Mouse (Mus musculus): ENCODE results near the gene Pp2d1.

Pp2d1 gene

DNA sequence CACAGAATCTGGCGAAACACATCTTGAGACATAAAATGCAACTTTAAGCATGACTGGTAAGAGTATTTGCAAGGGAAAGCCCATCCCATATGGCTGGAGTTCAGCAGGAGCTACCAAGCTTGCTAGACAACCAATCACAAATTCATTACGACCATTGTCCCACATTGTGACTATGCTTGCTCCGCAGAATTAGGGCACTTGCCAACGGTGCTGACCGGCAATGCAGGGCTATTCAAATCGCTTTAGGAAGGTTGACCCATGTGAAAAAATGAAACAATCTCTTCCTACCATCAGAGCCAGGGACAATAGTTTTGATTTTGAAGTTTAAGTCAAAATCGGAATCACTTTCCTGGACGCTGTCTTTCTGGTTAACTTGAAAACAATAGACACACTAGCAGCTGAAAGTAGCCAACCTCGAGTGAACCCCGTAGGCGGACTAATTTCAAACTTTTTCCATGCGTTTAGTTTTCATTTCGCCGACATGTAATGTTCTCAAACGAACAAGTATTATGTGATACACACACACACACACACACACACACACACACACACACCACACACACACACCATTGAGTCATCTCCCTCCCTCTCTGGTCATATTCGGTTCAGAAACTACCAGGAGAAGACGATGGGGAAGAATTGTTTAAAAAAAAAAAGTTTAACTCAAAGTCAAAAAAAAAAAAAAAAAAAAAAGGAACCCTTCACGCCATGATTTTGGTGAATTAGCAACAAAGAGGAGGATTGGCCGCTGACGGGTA is 27.1 kb upstream of the Pp2d1 start, which contains the start of gene Kat2b:
Gene Kat2b, plus strand, starts transcription at position 701 of the 758 bp plus-strand sequence.
- peak; percentile 59 to 70 for DNase-seq

DNA sequence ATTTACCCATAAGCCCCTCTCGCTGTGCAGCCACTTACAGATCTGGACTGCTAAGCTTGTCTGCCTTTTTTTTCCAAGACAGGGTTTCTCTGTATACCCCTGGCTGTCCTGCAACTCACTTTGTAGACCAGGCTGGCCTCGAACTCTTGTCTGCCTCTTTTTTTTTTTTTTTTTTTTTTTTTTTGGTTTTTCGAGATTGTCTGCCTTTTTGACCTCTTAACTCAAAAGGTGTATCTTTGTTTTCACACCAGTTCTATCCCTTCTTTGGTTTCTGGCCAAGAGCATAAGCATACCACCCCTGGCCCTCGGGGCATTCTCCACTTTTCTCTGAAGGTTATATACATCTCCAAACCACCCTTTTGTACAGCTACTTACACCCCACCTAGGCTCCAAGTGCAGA is 25.6 kb upstream of the Pp2d1 start:
- DNase-seq = no peak

DNA sequence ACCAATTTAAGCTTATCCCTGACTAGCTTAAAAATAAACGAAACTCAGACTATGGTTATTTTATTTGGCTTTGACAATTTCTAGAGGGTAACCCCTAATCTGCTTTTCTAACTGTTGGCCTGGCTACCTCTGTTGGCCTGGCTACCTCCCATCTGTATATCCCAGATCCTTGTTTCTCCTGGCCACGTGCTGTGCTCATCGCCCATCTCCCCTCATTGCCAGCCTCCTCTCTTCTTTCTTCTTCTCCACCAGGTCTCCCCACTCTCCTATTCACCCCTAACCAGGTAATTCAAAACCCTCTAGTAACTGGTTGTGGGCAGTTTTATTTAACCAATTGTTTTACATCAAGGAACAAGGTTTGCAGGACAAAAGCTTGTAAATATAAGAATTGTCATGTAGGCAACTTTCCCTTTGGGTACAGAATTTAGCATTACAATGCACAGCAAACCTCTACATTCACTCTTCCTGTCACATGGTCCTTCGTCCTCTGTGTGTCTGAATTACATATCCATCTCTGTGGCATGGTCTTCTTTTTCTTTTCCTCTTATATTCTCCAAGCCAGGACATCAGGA is 22.3 kb upstream of the Pp2d1 start:
- DNase-seq = no peak

DNA sequence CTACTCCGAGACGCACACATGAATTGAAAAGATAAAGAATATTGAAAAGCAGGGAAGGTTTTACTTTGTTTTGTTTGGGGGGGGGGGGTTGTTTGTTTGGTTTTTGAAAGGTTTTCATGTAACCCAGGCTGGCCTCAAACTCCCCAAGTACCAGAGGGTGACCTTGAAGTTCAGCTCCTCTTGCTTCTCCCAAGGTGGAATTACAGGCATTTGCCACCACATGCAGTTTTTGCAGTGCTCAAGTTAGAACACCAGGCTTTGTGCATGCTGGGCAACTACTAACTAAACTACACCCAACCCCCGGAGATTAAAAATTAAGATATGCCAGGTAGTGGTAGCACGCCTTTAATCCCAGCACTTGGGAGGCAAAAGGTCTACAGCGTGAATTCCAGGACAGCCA is 20.4 kb upstream of the Pp2d1 start:
- DNase-seq = no peak

DNA sequence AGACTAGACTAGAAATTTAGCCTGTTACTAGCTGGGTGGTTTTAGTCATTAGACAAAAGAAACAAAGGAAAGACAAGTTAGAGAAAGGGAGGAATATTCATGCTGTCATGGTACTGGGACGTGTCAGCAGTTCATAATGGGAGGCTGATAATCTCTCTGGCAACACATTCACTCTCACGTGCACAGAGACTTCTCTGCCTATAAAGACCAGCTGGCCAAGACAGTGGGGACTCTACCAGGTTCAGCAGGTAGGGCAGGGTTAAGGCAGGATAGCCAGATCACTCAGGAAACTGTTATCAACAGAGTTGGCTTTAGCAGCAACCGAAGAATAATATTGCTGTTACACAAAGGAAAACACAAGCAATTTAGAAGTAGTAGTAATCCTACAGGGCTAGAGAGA is 18.2 kb upstream of the Pp2d1 start:
- no peak for DNase-seq

DNA sequence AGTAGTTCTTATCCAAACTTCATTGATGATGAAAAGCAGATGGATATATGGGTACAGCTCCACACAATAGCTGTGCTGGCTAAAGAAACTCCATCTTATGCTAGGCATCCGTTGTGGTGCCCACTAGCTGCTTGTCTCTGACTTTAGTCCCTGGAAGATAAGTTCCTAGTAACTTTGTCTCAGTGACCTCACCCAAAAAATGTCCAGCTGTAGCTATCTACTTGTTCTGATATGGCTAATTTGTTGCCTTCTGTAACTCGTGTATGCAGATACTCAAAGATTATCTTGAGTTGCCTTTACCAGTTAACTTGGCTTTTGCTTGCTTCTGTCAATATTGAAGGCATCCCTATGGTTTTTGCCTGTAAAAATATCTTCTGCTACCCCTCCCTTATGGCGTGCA is 15.6 kb upstream of the Pp2d1 start:
- no peak for DNase-seq

DNA sequence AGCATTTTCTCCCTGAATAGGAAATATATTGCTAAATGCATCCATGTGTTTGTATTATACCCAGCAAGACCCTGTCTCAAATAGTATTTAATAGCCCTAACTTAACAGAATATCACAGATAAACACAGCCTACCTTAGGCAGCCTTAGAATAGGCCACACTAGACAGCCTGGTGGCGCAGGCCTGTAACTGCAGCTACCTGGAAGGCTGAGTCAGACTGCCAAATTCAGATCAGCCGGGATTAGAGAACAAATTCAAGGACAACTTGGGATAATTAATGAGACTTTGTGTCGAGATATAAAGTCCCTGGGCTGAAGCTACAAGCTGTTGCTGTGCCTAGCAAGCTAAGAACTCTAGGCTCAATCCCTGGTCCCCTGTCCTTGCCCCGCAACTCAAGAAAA is 14.8 kb upstream of the Pp2d1 start:
- DNase-seq = no peak

DNA sequence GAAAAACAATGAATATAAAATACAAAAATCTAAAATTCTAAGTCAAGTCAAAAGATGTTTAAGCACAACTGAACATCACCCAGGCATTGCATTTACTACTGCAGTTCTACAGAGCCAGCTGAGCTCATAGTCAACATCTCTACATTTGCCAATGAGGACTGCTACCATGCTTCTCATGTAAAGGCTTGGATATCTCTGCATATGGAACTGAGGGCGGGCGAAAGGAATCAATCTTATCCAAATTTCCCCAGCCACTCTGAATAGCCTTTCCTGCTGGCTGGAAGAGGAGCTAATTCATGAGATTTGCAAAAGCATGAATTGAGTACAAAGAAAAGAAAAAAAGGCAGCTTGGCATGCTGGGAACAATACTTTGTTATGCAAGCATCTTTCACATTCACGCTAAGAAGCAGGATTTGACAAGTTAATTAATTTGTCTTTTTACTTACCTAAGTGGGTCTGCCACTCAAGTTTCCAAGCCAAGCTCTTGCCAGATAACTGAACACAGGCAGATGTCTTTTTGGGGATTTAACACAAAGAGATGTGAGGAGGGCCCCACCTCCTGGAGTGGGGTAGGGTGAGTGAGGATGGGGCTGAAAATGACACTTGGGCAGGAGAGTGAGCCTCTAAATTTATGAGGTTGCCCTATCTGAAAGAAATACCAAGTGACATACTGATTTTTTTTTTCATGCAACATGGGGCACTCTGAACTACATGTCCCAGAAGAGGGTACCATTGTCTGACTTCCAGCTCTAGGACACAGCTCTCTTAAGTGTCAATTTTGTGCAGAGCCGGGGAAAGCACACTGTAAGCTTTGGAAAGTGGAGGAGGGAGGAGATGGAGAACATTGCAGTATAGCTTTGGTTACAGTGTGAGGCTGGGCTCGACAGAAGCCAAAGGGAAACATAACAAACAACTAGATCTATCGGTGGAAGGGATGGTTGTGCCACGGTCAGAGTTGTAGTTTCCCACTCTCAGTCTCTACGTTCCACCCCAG is 12.4 kb upstream of the Pp2d1 start:
- DNase-seq = no peak

DNA sequence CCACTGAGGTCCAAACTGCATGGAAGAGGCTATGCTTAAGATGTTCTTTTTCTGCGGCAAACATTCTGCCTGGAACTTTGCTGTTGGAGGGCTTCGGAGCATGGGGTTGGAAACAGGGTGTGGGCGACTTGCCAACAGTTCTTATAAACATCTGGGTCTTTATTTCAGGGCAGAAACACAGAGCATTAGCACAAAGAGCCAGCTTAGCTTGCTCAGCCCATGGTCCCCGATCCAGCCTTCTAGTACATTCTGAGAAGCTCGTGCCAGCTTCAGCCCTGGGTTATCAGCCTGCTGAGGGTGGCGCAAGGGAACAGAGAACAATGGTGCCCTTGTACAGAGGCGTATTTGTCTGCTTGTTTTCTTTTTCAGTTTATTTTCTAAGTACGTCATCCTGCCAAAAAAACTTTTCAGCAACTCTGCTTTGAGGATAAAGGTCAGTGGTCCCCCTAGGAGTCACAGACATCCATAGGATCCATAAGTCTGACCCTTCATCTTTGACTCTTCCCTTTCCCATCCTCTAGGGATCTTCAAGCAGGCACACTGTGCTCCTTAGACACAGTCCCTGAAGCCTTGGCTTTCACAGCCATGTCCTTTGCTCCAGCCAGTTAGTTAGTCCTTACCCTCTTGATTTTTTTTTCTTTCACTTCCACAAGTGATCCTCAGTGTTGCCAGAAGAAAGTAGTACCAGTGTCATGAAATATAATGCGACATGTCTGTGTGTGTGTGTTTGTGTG is 4.5 kb upstream of the Pp2d1 start:
- peak in 1 of 2 experiments; percentile 4 for DNase-seq

DNA sequence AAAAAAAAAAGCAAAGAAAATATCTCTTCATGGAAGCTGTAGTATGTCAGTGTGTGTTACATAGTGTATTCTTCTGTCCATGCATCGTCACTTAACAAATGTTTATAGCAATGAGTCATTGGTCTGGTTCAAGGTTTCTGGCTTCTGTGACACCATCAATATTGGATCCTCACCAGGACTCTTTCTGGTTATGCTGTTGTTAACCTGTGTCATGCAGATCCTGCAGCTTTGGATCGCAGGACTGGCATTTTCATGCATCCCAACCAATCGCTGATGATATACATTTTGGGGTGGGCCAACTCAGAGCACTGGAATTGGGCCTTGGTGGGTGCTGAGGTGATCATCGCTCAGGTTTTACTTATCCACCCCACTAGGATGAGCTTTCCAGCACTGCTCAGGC is 3.3 kb upstream of the Pp2d1 start:
- DNase-seq = no peak

DNA sequence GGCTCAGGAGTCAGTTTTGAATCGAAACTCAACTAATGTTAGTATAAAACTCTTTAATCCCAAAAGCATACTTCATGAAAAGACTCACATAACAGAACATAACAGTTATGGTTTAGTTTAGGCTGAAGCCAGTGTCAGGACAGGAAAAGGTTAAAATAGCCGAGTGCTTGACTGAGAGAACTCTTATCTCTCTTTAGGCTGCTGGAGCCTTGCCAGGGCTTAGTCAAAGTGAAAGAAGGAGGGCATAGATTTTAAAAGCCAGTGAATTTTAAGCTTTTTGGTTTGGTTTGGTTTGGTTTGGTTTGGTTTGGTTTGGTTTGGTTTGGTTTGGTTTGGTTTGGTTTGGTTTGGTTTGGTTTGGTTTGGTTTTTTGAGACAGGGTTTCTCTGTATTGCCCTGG is 6.8 kb downstream of the Pp2d1 start:
- no peak for DNase-seq

DNA sequence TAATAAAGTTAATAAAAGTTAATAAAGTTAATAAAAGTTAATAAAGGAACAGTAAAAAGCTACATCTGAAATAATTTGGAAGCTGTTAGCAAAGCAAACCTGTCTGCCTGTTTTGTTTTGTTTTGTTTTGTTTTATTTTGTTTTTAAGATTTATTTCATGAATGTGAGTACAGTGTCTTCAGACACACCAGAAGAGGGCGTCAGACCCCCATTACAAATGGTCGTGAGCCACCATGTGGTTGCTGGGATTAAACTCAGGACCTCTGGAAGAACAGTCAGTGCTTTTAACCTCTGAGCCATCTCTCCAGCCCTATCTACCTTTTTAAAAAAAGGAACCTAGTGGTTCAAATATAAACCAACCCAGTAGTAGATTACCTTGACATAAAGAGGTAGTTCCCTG is 8.1 kb downstream of the Pp2d1 start:
- DNase-seq = peak in 1 of 2 experiments; percentile 10

DNA sequence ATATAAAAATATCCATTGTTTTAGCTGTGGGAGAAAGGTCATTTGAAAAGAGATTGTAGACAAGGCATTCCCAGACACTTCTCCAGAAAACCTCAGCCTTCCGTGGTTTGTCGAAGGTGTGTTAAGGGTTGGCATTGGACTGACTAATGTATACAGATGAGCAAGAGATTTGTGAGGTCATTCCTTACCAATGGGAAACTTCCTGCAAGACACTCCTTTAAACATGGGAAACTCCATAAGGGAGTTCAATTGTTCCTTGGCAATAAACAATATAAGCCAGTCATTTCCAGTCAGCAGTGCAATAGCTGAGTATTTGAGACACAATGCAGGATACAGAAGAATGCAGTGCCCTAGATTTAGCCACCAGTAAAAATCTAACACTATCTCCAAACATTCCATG is 11.2 kb downstream of the Pp2d1 start:
- DNase-seq = no peak

DNA sequence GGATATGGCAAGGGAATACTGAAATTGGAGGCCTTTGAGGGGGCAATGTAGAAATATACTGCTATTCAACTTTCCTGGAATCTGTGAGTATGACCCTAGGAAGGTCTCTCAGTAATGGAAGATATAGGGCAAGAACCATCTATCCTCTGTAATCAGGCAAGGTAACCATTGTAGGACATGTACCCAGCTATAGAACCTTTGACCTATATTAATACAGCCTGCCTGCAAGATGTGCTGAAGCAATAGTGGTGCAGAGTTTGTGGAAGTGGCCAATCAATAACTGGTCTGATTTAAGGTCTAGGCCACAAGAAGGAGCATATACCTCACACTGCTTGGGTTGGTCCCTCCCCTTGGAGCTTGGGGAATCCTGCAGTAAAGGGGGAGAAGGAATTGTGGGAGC is 18.7 kb downstream of the Pp2d1 start:
- no peak for DNase-seq

DNA sequence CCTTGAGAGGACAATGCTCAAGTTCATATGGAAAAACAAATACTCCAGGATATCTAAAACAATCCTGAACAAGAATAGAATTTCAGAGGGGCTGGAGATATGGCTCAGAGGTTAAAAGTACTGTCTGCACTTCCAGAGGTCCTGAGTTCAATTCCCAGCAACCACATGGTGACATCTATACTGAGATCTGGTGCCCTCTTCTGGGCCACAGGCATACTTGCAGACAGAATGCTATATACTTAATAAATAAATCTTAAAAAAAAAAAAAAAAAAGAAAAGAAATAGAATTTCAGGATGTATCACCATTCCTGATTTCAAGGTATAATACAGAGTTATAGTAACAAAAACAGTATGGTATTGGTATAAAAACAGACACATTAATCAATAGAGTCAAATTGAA is 19.9 kb downstream of the Pp2d1 start:
- DNase-seq = no peak

DNA sequence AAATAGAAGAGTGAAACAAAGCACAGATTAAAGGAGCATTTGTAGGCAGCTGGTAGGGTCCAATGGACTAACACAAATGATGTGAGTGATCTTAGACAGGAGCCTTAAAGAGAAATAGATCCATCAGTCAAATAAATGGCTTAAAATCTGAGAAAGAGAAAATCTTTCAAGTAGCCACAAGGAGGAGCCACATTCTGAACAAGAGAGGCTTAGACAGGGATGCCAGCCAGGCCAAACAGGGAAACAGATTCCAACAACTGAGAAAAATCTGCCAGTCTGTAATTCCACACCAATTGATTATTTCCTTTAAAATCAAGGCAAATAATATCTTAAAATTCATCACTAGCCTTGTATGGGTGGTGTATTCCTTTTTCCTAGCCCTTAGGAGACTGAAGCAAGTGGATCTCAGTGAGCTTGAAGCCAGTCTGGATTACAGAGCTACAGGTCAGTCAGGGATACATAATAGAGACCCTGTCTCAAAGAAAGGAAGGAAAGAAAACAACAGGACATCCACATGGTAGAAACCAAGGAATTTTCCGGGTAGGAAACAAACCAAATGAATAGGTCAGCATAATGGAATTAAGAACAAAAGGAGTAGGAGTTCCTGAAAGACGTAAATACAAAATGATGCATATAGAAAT is 26.8 kb downstream of the Pp2d1 start:
- peak; percentile 25 to 39 for DNase-seq

DNA sequence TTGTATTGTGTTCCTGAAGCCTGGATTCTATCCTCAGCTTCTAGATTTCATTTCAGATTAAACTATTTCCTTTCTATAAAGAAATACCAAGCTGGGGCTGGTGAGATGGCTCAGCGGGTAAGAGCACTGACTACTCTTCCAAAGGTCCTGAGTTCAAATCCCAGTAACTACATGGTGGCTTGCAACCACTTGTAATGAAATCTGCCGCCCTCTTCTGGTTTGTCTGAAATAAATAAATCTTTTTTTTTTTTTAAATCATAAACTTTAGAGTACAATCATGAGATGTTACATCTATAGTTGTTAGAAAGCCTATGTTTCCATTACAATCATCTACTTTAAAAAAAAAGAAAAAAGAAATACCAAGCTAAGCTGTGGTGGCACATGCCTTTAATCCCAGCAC is 36.3 kb downstream of the Pp2d1 start:
- no peak for DNase-seq

DNA sequence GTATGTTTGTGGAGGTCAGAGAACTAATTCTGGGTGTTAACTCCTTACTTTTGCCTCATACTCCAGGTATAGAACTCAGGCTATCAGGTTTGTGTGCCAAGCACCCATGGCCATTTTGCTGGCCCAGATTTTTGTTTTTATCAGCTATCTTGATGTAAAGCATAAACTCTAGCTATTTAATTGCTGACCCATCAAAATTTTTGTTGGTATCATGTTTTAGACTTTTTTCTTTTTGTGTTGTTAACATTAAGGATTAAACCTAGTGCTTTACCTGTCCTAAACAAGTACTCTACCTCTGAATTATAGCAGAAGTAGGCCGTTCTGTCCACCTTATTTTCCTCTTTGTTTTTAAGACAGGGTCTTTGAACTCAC is 50.3 kb downstream of the Pp2d1 start:
- no peak for DNase-seq

DNA sequence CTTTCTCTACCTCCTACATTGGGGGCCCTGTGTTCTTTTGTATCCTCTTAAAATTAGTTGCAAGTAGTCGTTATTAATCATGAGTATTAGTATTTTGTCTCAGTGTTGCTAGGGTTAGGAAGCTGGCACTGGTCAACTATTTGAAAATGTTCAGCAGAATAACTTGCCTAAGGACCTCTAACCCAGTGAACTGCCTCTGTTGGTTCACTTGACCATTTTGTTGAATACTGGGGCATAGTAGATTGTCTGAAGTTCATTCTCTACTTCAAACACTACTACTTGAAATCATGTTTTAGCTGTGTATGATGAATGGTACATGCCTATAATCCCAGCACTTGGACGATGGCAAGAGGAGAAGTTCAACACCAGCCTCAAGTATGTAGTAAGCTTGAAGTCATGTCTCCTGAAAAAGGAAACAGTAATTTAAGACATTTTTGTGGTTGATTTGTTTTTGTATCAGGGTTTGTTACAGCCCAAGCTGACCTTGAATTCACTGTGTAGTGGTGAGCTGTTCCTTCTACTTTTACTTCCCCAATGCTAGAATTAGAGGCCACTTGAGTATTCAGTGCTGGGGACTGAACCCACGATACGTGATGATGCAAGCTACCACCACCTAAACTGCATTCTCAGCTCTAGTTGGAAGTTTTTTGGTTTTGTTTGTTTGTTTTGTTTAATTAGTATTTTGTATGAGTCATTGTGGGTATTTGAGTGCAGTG is 50.8 kb downstream of the Pp2d1 start:
- DNase-seq = no peak

DNA sequence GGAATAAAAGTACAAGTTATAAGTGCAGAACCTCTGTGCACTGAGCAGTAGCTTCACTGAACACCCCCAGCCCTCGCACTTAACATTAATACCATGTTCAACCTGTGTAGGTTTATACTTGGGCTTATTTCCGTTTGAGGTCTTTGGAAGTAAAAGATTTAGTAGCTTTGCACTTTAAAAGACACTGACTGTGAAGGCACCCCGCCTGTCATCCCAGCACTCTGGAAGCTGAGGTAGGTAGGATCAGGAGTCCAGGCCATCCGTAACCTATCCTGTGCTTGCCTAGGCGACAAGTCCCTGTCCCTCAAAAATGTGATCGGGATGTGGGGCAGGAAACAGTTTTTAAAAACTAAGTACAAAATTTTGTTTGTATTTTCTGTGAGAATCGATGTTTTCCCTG is 58.8 kb downstream of the Pp2d1 start:
- DNase-seq = no peak

DNA sequence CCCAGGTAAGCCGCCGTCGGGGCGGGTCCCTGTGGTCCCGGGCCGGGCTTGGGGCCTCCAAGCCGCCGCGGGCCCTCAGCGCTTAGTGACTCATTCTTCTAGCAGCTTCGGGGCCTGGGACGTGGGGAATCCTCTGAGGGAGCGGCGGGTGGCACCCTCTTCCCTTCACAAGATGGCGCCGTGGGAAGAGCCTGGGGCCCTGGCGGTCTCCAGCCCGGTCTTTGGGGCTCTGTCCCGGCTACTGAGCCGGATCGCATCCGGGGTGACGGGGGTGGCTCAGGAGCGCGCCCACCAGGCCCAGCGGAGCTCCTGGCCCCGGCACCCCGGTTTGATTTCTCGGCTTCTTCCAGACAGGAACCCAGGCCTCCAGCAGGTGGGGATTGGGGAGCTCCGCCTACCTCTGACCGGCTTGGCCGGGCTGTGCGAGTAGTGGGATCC is 59.6 kb downstream of the Pp2d1 start:
- no peak for DNase-seq
